Mouse (Mus musculus) lung, adult 2 months (tissue): ENCODE results near the gene Kif22. TPM values are rescaled to one million over a fixed set of nuclear protein-coding genes. Genes with fewer than 3 reads are reported as not detected.
A peak's percentile ranks its signal among the peaks of the same experiment; 100 is the strongest.

Source experiments
- DNase-seq: peaks from one replicate; pipeline ENCODE4 v3.0.0; 2022
- H3K4me1 ChIP-seq: fragments of 200-500 bp; 2 replicates; pipeline ENCODE4 v1.6.1; 2011; ENCODE audit warnings: low read length; ENCODE audit not compliant: control insufficient read depth, insufficient read depth
- H3K4me3 ChIP-seq: fragments of 200-500 bp; replicated peaks from 2 replicates; pipeline ENCODE3; 2011; ENCODE audit warnings: low read depth, mild to moderate bottlenecking, control low read depth, low read length; ENCODE audit errors: extremely low read depth
- CTCF ChIP-seq: fragments of 200-500 bp; IDR thresholded peaks from 2 replicates; pipeline ENCODE4 v1.5.1; 2011; ENCODE audit warnings: mild to moderate bottlenecking, low read length, control low read depth; ENCODE audit not compliant: insufficient read depth
- POLR2A ChIP-seq: fragments of 200-500 bp; IDR thresholded peaks from 2 replicates; pipeline ENCODE4 v1.6.1; 2011; ENCODE audit warnings: low read depth, mild to moderate bottlenecking, control low read depth, low read length, borderline replicate concordance; ENCODE audit errors: extremely low read depth
- WGBS: fragments of 180-500 bp; shearing (Covaris S2); methylation state at CpG from one replicate; pipeline ENCODE4 v1.1.7; 2018; 5-methylcytosine and 5-hydroxymethylcytosine counted together
- polyA plus RNA-seq: library from polyadenylated mRNA; depleted of rRNA; stranded (reverse); fragments of >200 nt; gene quantifications from 2 replicates; pipeline ENCODE4 v1.2.3, GENCODE M21; 2012

Gene Kif22
- polyA plus RNA-seq, 1 experiment, result 1.3 TPM

DNA sequence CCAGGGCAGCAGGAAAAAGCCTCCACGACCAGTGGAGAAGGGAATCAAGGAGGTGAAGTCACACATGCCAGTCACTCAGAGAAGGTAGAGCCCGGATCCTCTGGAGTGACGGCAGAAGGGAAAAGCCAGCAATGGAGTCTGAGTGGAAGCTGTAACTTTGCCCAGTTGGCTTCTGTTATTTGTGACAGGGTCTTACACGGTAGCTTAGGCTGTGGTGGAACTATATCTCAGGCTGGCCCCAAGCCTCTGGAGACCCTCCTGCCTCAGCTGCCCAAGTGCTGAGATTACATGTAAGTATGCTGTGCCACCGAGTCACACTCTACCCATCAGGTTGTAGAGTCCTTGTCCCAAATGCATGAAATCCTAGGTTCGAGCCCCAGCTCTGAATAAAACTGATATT lies 28.9 kb downstream of the Kif22 start:
- WGBS, result 85% methylated on average over 6 of the region's 6 CpGs

GRCm38 (mm10) chr7:127012845-127013244 lies 29.4 kb downstream of the Kif22 start:
- whole genome bisulfite sequencing, result 96% methylated on average over 10 of the region's 10 CpGs
- no peak for DNase-seq
- H3K4me1 ChIP-seq, result peaks cover 24% of the 10 kb centered on the region
- no peak overlapping the region for H3K4me3 ChIP-seq
- TF ChIP-seq POLR2A (no peak), CTCF (no peak)

More for the DNA sequence above, 28.9 kb downstream of the Kif22 start:
- H3K4me3 ChIP-seq, result peak overlapping the region; percentile 23
- no peak for DNase-seq
- H3K4me1 ChIP-seq, result peaks cover 20% of the 10 kb centered on the region
- no peak for TF ChIP-seq POLR2A
- TF ChIP-seq CTCF, result no peak

DNA sequence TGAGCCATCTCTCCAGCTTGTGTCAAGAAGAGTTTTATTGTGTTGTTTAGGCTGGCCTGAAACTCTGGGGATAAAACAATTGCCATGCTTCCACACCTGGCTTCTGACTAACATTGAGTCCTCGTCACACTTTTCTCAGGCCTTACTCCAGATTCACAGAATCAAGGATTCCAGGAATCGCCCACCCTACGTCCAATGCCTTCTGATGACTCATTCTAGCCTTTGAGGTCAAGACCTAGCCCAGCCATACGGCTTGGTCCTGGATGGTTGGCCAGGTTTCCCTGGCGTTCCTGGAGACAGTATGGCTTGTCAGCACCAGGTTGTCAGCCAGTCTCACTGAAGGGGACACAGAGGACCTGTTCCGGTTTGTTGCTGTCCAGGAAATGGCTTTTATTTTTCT lies 29.9 kb downstream of the Kif22 start:
- Histone ChIP-seq H3K4me1 (peaks cover 21% of the 10 kb centered on the region), H3K4me3 (no peak overlapping the region)
- DNase-seq, result no peak
- WGBS, result 70% methylated on average over 6 of the region's 6 CpGs
- no peak for TF ChIP-seq POLR2A
- TF ChIP-seq CTCF, result no peak

GRCm38 (mm10) chr7:127011717-127012116 lies 30.6 kb downstream of the Kif22 start:
- WGBS, result 61% methylated on average over 2 of the region's 2 CpGs

DNA sequence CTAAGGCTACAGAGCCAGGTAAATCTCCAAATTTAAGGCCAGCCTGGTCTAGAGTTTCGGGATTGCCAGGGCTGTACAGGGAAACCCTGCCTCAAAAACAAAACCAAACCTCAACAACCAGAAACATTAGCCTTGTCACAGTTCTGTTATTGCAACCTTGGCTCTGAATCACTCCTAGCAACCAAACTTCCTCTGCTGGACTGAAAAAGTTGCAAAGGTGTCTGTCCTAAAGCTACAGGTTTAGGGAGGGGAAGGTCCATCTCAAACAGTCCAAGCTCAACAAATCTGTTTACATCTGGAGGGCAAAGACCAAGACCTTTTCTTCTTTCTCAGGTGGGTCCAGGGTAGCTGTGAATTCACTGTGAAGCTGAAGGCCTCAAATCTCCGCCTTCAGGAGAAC lies 31.2 kb downstream of the Kif22 start:
- no peak for DNase-seq
- Histone ChIP-seq H3K4me3 (no peak overlapping the region), H3K4me1 (peaks cover 20% of the 10 kb centered on the region)
- WGBS, result 81% methylated on average over 2 of the region's 2 CpGs
- no peak for TF ChIP-seq CTCF
- no peak for TF ChIP-seq POLR2A

More at GRCm38 (mm10) chr7:127011717-127012116, 30.6 kb downstream of the Kif22 start:
- Histone ChIP-seq H3K4me1 (peaks cover 21% of the 10 kb centered on the region), H3K4me3 (no peak overlapping the region)
- no peak for DNase-seq
- TF ChIP-seq POLR2A, result no peak
- TF ChIP-seq CTCF, result no peak

DNA sequence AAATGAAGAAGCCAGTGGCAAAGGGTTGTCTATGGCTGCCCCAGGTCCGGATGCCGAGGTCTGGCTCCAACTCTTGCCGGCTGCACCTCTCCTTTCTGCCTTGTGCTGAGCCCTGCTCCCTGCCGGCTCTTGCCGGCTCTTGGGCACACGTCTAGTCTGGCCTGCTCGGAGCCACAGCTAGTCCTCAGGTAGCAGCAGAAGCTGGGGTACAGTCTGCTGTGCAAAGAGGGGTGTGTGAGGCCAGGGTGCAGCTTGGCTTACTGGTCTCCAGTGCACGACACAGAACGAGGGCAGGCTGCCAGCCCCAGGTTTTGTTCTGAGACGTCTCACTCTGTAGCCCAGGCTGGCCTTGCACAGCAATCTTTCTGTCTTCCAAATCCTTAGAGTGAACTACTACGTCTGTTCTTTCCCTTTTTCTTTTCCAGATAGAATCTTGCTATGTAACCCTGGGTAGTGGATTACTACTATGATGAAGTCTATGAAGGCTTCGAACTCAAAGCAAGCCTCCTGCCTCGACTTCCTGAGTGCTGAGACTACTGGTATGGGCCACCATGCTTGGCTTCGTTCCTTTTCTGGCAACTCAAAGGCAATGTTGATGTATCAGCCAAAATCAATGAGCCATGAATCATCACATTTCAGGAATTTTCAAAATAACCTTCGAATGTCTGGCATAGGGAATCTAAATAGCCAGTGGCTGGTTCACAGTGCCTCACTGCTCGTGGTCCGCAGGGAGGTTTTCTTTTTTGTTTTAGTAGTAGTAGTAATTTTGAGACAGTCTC lies 32.8 kb downstream of the Kif22 start:
- WGBS, result 74% methylated on average over 17 of the region's 17 CpGs
- no peak overlapping the region for H3K4me3 ChIP-seq
- peaks cover 16% of the 10 kb centered on the region for H3K4me1 ChIP-seq
- no peak for TF ChIP-seq CTCF
- no peak for TF ChIP-seq POLR2A
- no peak for DNase-seq

DNA sequence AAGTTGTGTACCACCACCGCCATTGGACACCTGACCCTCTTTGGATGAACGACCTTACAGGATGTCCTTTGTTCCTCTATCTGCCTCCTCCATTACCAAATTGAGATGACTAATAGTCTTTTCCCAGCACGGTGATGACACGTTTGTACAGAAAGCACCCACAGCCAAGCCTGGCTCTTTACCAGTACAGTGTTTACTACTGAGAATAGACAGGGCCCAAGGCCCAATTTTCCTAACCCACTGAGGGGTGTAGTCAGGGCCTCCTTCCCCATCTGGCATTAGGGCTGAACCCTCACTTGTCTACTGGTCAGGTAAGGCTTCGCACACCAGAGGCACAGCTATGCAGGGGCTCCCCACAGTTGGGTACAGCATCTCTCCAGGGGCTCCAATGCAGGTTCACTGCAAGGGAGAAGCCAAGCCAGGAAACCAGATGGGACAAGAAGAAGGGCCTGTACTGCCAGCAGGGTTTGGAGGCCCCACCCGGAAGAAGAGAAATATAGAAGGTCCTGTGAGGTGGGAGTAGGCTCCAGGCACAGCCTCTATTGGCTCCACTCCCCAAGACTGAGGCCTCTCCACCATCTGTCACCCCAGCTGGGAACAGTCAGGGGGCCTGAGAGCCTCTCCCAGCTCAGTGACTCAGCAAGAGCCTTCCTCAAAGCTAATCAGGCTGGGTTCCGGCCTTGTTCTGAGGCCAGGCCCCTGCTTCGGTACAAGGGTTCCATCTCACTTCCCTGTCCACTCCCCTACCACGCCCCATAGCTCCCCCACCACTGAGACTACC lies 33.8 kb downstream of the Kif22 start:
- TF ChIP-seq POLR2A (peak; percentile 29; the same call in 1 of the 2 replicates), CTCF (no peak)
- DNase-seq, result peak; percentile 50
- 37% methylated on average over 9 of the region's 9 CpGs for WGBS
- Histone ChIP-seq H3K4me1 (peaks cover 14% of the 10 kb centered on the region), H3K4me3 (no peak overlapping the region)

- Histone ChIP-seq H3K4me3 (no peak overlapping the region), H3K4me1 (peaks cover 9% of the 10 kb centered on the region)
- no peak for DNase-seq
- WGBS, result 77% methylated on average over 6 of the region's 6 CpGs
- TF ChIP-seq CTCF, result no peak
- TF ChIP-seq POLR2A, result no peak
Observed at GRCm38 (mm10) chr7:127007313-127008024, 34.8 kb downstream of the Kif22 start.

- Histone ChIP-seq H3K4me3 (no peak overlapping the region), H3K4me1 (peaks cover 9% of the 10 kb centered on the region)
- no peak for DNase-seq
- TF ChIP-seq CTCF, result no peak
- no peak for TF ChIP-seq POLR2A
- WGBS, result 79% methylated on average over 4 of the region's 4 CpGs
Observed at GRCm38 (mm10) chr7:127004122-127004875, 38.0 kb downstream of the Kif22 start.
